17 mouse cellular contexts compared by ENCODE assay signal in the genomic region with DNA sequence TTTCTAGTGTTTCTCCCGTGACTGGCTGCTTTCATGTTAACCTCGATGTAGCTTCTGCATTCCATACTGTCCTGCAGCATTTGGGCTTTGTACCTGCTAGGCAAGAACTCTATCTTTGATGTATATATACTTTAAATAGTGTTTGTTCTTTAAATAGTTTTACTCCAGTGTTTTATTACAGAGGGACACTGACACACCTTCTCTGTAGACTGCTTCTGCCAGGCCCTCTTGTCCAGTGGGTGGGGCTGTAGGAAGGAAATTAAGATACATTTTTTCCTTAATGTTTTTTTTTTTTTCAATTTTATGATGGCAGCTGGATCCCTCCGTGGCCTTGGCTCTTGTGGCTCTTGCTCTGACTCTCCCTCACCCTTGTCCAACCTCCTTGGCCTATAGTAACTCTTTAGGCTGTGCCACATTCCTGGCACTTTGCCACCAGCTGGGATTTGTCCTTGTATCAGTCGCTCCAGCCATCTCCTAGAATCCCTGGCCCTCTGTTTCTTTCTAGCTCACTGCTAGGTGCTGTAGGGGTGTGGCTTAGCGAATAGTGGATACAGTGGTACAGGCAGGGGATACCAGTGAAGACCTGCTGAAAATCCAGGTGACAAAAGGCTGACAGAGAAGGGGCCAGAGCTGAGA. TPM values are rescaled to one million over a fixed set of nuclear protein-coding genes. Genes with fewer than 3 reads are reported as not detected.
A peak's percentile ranks its signal among the peaks of the same experiment; 100 is the strongest.
DNase-seq lines count a peak whose midpoint lies in the region; ATAC-seq and TF ChIP-seq lines count a peak whose summit lies in the region.
"Had no signal": no experiment of that assay in that cellular context is flagged by ENCODE, and none has a peak within 500 bp of the region (broad histone marks: within the 10 kb centered on the region; RNA-seq: fewer than 3 reads in every experiment).

No protein-coding gene starts in this region.

- H3K27me3 ChIP-seq in kidney, postnatal 0 days (ENCODE audit: insufficient read depth, low read length) = no peaks in the 10 kb centered on the region
- no peaks in the 10 kb centered on the region for H3K27me3 ChIP-seq in kidney, embryonic 14.5 days (ENCODE audit: control insufficient read depth, insufficient read depth, low read length)
- no peaks in the 10 kb centered on the region for H3K27me3 ChIP-seq in midbrain, embryonic 14.5 days (ENCODE audit: control insufficient read depth, insufficient read depth, low read length)
- no peaks in the 10 kb centered on the region for H3K27me3 ChIP-seq in midbrain, embryonic 16.5 days (ENCODE audit: control insufficient read depth, insufficient read depth, low read depth, low read length)
- H3K27me3 ChIP-seq in intestine, embryonic 14.5 days (replicated peaks; ENCODE audit: control insufficient read depth, insufficient read depth, low read length) = no peaks in the 10 kb centered on the region
- H3K27me3 ChIP-seq in stomach, embryonic 15.5 days (replicated peaks) = no peaks in the 10 kb centered on the region
- H3K27me3 ChIP-seq: embryonic facial prominence, embryonic 12.5 days; heart, embryonic 12.5 days; limb, embryonic 13.5 days; liver, embryonic 15.5 days; midbrain, embryonic 15.5 days had no signal

- no peak overlapping the region for H3K4me2 ChIP-seq in kidney, postnatal 0 days (ENCODE audit: low read length)
- H3K4me2 ChIP-seq in kidney, embryonic 14.5 days (replicated peaks; ENCODE audit: low read depth, low read length) = no peak overlapping the region
- no peak overlapping the region for H3K4me2 ChIP-seq in midbrain, embryonic 14.5 days (ENCODE audit: low read length)
- H3K4me2 ChIP-seq in midbrain, embryonic 16.5 days (ENCODE audit: low read length) = no peak overlapping the region
- no peak overlapping the region for H3K4me2 ChIP-seq in intestine, embryonic 14.5 days (ENCODE audit: low read length)
- H3K4me2 ChIP-seq in stomach, embryonic 15.5 days = no peak overlapping the region
- H3K4me2 ChIP-seq: embryonic facial prominence, embryonic 12.5 days; heart, embryonic 12.5 days; hindbrain, embryonic 14.5 days; limb, embryonic 13.5 days; liver, embryonic 15.5 days; midbrain, embryonic 15.5 days had no signal

- no peaks in the 10 kb centered on the region for H3K4me1 ChIP-seq in kidney, postnatal 0 days (replicated peaks; ENCODE audit: insufficient read depth, low read length)
- no peaks in the 10 kb centered on the region for H3K4me1 ChIP-seq in kidney, embryonic 14.5 days (ENCODE audit: control insufficient read depth, insufficient read depth, low read length)
- H3K4me1 ChIP-seq in midbrain, embryonic 14.5 days (ENCODE audit: control insufficient read depth, insufficient read depth, low read length) = no peaks in the 10 kb centered on the region
- no peaks in the 10 kb centered on the region for H3K4me1 ChIP-seq in midbrain, embryonic 16.5 days (ENCODE audit: control insufficient read depth, insufficient read depth, low read length)
- H3K4me1 ChIP-seq in intestine, embryonic 14.5 days (replicated peaks; ENCODE audit: control insufficient read depth, insufficient read depth, low read length) = no peaks in the 10 kb centered on the region; the same call in 1 of the 2 replicates
- H3K4me1 ChIP-seq in stomach, embryonic 15.5 days = no peaks in the 10 kb centered on the region
- H3K4me1 ChIP-seq: embryonic facial prominence, embryonic 12.5 days; midbrain, embryonic 15.5 days had no signal

- no peaks in the 10 kb centered on the region for H3K36me3 ChIP-seq in kidney, postnatal 0 days (ENCODE audit: insufficient read depth, low read length)
- H3K36me3 ChIP-seq in kidney, embryonic 14.5 days (ENCODE audit: control insufficient read depth, insufficient read depth, low read length) = no peaks in the 10 kb centered on the region
- H3K36me3 ChIP-seq in midbrain, embryonic 14.5 days (ENCODE audit: control insufficient read depth, insufficient read depth, low read length) = no peaks in the 10 kb centered on the region
- no peaks in the 10 kb centered on the region for H3K36me3 ChIP-seq in midbrain, embryonic 16.5 days (ENCODE audit: control insufficient read depth, insufficient read depth, low read length)
- H3K36me3 ChIP-seq in intestine, embryonic 14.5 days (ENCODE audit: control insufficient read depth, insufficient read depth, low read length) = no peaks in the 10 kb centered on the region
- no peaks in the 10 kb centered on the region for H3K36me3 ChIP-seq in stomach, embryonic 15.5 days
- H3K36me3 ChIP-seq: embryonic facial prominence, embryonic 12.5 days; heart, embryonic 12.5 days; limb, embryonic 13.5 days; liver, embryonic 15.5 days; midbrain, embryonic 15.5 days had no signal

- 39% methylated on average over 5 of the region's 5 CpGs for WGBS in kidney, postnatal 0 days
- WGBS in kidney, embryonic 14.5 days = 38% methylated on average over 5 of the region's 5 CpGs
- WGBS in midbrain, embryonic 14.5 days = 64% methylated on average over 5 of the region's 5 CpGs
- WGBS in midbrain, embryonic 16.5 days = 58% methylated on average over 5 of the region's 5 CpGs
- 41% methylated on average over 5 of the region's 5 CpGs for WGBS in intestine, embryonic 14.5 days
- WGBS in stomach, embryonic 15.5 days = 39% methylated on average over 5 of the region's 5 CpGs

- no peak overlapping the region for H3K27ac ChIP-seq in kidney, postnatal 0 days
- H3K27ac ChIP-seq in kidney, embryonic 14.5 days (ENCODE audit: low read depth, low read length) = no peak overlapping the region
- H3K27ac ChIP-seq in midbrain, embryonic 14.5 days (replicated peaks; ENCODE audit: low read depth, low read length) = no peak overlapping the region
- no peak overlapping the region for H3K27ac ChIP-seq in midbrain, embryonic 16.5 days (ENCODE audit: low read length)
- H3K27ac ChIP-seq in intestine, embryonic 14.5 days (ENCODE audit: low read depth) = peak overlapping the region; percentile 16
- H3K27ac ChIP-seq in stomach, embryonic 15.5 days = peak overlapping the region; percentile 35; the same call in 1 of the 2 replicates
- H3K27ac ChIP-seq: embryonic facial prominence, embryonic 12.5 days; hindbrain, embryonic 14.5 days; limb, embryonic 13.5 days; liver, embryonic 15.5 days; midbrain, embryonic 15.5 days had no signal

- DNase-seq in kidney, postnatal 0 days (ENCODE audit: low spot score) = peak; percentile 36
- DNase-seq in midbrain, embryonic 14.5 days = peak; percentile 18
- DNase-seq in intestine, embryonic 14.5 days (ENCODE audit: low spot score) = peak; percentile 62
- DNase-seq in left cerebral cortex, adult 18-20 months (ENCODE audit: low spot score in 2 of 2) = no peak
- DNase-seq: cerebellum, adult 18-20 months; forebrain, postnatal 0 days; kidney, adult 9 months; right cerebral cortex, postnatal 25 days had no signal

- TF ChIP-seq CTCF in kidney, postnatal 0 days (IDR thresholded peaks at IDR 0.05; ENCODE audit: low read depth) = no peak

- no peak for ATAC-seq in kidney, postnatal 0 days (replicated peaks; ENCODE audit: low FRiP score, low read depth)
- no peak for ATAC-seq in kidney, embryonic 14.5 days (ENCODE audit: low FRiP score, low TSS enrichment)
- ATAC-seq in midbrain, embryonic 14.5 days (ENCODE audit: low FRiP score, low TSS enrichment) = no peak
- ATAC-seq in midbrain, embryonic 16.5 days = no peak
- peak; percentile 61 for ATAC-seq in intestine, embryonic 14.5 days (replicated peaks; ENCODE audit: low FRiP score, low TSS enrichment, low read depth)
- 0 out of 2 replicates have a peak, but pooled peaks have one; percentile 14 for ATAC-seq in stomach, embryonic 15.5 days (ENCODE audit: insufficient read depth, low FRiP score, low read depth)
- ATAC-seq: forebrain, postnatal 0 days; midbrain, embryonic 15.5 days had no signal

- no peaks in the 10 kb centered on the region for H3K9me3 ChIP-seq in kidney, postnatal 0 days (replicated peaks; ENCODE audit: low read length)
- no peaks in the 10 kb centered on the region for H3K9me3 ChIP-seq in kidney, embryonic 14.5 days (ENCODE audit: control insufficient read depth, low read length)
- H3K9me3 ChIP-seq in midbrain, embryonic 14.5 days (ENCODE audit: control insufficient read depth, low read length) = no peaks in the 10 kb centered on the region
- no peaks in the 10 kb centered on the region for H3K9me3 ChIP-seq in midbrain, embryonic 16.5 days (replicated peaks; ENCODE audit: control insufficient read depth, low read length, poor library complexity, severe bottlenecking)
- H3K9me3 ChIP-seq in intestine, embryonic 14.5 days (ENCODE audit: control insufficient read depth, low read length) = no peaks in the 10 kb centered on the region
- no peaks in the 10 kb centered on the region for H3K9me3 ChIP-seq in stomach, embryonic 15.5 days
- H3K9me3 ChIP-seq: embryonic facial prominence, embryonic 12.5 days; heart, embryonic 12.5 days; limb, embryonic 13.5 days; liver, embryonic 15.5 days; midbrain, embryonic 15.5 days had no signal

- no peak overlapping the region for H3K9ac ChIP-seq in kidney, postnatal 0 days (ENCODE audit: low read depth, low read length)
- H3K9ac ChIP-seq in kidney, embryonic 14.5 days (ENCODE audit: low read depth, low read length) = no peak overlapping the region
- no peak overlapping the region for H3K9ac ChIP-seq in midbrain, embryonic 14.5 days (replicated peaks; ENCODE audit: low read length)
- H3K9ac ChIP-seq in midbrain, embryonic 16.5 days (ENCODE audit: low read depth, low read length) = no peak overlapping the region
- H3K9ac ChIP-seq in intestine, embryonic 14.5 days (ENCODE audit: low read length) = no peak overlapping the region
- no peak overlapping the region for H3K9ac ChIP-seq in stomach, embryonic 15.5 days
- H3K9ac ChIP-seq: embryonic facial prominence, embryonic 12.5 days; forebrain, postnatal 0 days; heart, embryonic 12.5 days; hindbrain, embryonic 14.5 days; limb, embryonic 13.5 days; liver, embryonic 15.5 days; midbrain, embryonic 15.5 days had no signal

- no peak overlapping the region for H3K4me3 ChIP-seq in kidney, postnatal 0 days (replicated peaks; ENCODE audit: low read depth, low read length)
- H3K4me3 ChIP-seq in kidney, embryonic 14.5 days (ENCODE audit: low read length) = no peak overlapping the region
- no peak overlapping the region for H3K4me3 ChIP-seq in midbrain, embryonic 14.5 days (replicated peaks; ENCODE audit: low read depth, low read length)
- H3K4me3 ChIP-seq in midbrain, embryonic 16.5 days (ENCODE audit: low read depth, low read length) = no peak overlapping the region
- no peak overlapping the region for H3K4me3 ChIP-seq in intestine, embryonic 14.5 days (ENCODE audit: low read depth, low read length)
- H3K4me3 ChIP-seq in stomach, embryonic 15.5 days (replicated peaks) = no peak overlapping the region
- H3K4me3 ChIP-seq: embryonic facial prominence, embryonic 12.5 days; heart, embryonic 12.5 days; limb, embryonic 13.5 days; liver, embryonic 15.5 days; midbrain, embryonic 15.5 days had no signal

RNA-seq across cellular contexts. Expression of gene Vwf, which starts 24.9 kb away (rescaled TPM):
- polyA plus RNA-seq in kidney, postnatal 0 days (2015; fragmentation: Nextera tagmentation; extraction: Ambion mirVana) = 4.5 and 5.1 TPM in 2 replicates
- 2.4 and 5.2 TPM in 2 replicates for polyA plus RNA-seq in kidney, embryonic 14.5 days (2014; fragmentation: Nextera tagmentation; extraction: Ambion mirVana)
- 3.9 and 10.0 TPM in 2 replicates for polyA plus RNA-seq in midbrain, embryonic 14.5 days (2014; fragmentation: Nextera tagmentation; extraction: Ambion mirVana)
- 8.4 and 9.8 TPM in 2 replicates for polyA plus RNA-seq in midbrain, embryonic 16.5 days (2015; fragmentation: Nextera tagmentation; extraction: Ambion mirVana)
- polyA plus RNA-seq in intestine, embryonic 14.5 days (2014; fragmentation: Nextera tagmentation; extraction: Ambion mirVana) = 10.3 and 14.1 TPM in 2 replicates
- 5.7 and 6.6 TPM in 2 replicates for polyA plus RNA-seq in stomach, embryonic 15.5 days (2015; fragmentation: Nextera tagmentation; extraction: Ambion mirVana)
- 10 to 100 TPM; 14.8 to 24.1 TPM for total RNA-seq in left cerebral cortex, adult 18-20 months (2021)

RNA-seq across cellular contexts. Expression of gene Cd9, which starts 27.1 kb away (rescaled TPM):
- 271 and 278 TPM in 2 replicates for polyA plus RNA-seq in kidney, postnatal 0 days (2015; fragmentation: Nextera tagmentation; extraction: Ambion mirVana)
- 116 and 118 TPM in 2 replicates for polyA plus RNA-seq in kidney, embryonic 14.5 days (2014; fragmentation: Nextera tagmentation; extraction: Ambion mirVana)
- 59.8 and 66.5 TPM in 2 replicates for polyA plus RNA-seq in midbrain, embryonic 14.5 days (2014; fragmentation: Nextera tagmentation; extraction: Ambion mirVana)
- polyA plus RNA-seq in midbrain, embryonic 16.5 days (2015; fragmentation: Nextera tagmentation; extraction: Ambion mirVana) = 61.7 and 88.0 TPM in 2 replicates
- polyA plus RNA-seq in intestine, embryonic 14.5 days (2014; fragmentation: Nextera tagmentation; extraction: Ambion mirVana) = 162 and 185 TPM in 2 replicates
- 285 and 317 TPM in 2 replicates for polyA plus RNA-seq in stomach, embryonic 15.5 days (2015; fragmentation: Nextera tagmentation; extraction: Ambion mirVana)
- 10 to 100 TPM; 37.7 to 41.6 TPM for total RNA-seq in left cerebral cortex, adult 18-20 months (2021)

Comparison
In these comparisons a context has a peak if more than half of its experiments do, and no peak if none do; other contexts are left out.
1. ATAC-seq: peak in intestine, embryonic 14.5 days (single experiment) and stomach, embryonic 15.5 days (single experiment); none in kidney, postnatal 0 days (single experiment), kidney, embryonic 14.5 days (single experiment), midbrain, embryonic 14.5 days (single experiment) and midbrain, embryonic 16.5 days (single experiment).
2. DNase-seq: peak in kidney, postnatal 0 days (single experiment), midbrain, embryonic 14.5 days (single experiment) and intestine, embryonic 14.5 days (single experiment); none in left cerebral cortex, adult 18-20 months (0 of 2).
3. H3K27ac ChIP-seq: peak in intestine, embryonic 14.5 days (single experiment) and stomach, embryonic 15.5 days (single experiment); none in kidney, postnatal 0 days (single experiment), kidney, embryonic 14.5 days (single experiment), midbrain, embryonic 14.5 days (single experiment) and midbrain, embryonic 16.5 days (single experiment).